Mouse (Mus musculus) hindbrain, embryonic 12.5 days (tissue): ENCODE measurements around the gene Adam15. TPM values are rescaled to one million over a fixed set of nuclear protein-coding genes. Genes with fewer than 3 reads are reported as not detected.
A peak's percentile ranks its signal among the peaks of the same experiment; 100 is the strongest.

Source experiments
- ATAC-seq: fragments of 200-750 bp; cut with Nextera tagmentation; 2 replicates; pipeline ENCODE4 v1.8.0; 2017; ENCODE audit warnings: moderate TSS enrichment; ENCODE audit not compliant: low FRiP score
- H3K27ac ChIP-seq: fragments of 300-500 bp; sonication (generic); 2 replicates; pipeline ENCODE4 v1.5.1; 2016; ENCODE audit warnings: mild to moderate bottlenecking
- H3K27me3 ChIP-seq: fragments of 300-500 bp; sonication (generic); 2 replicates; pipeline ENCODE4 v1.6.1; 2016; ENCODE audit warnings: mild to moderate bottlenecking
- H3K36me3 ChIP-seq: fragments of 300-500 bp; sonication (generic); 2 replicates; pipeline ENCODE4 v1.6.1; 2016; ENCODE audit warnings: mild to moderate bottlenecking
- H3K4me1 ChIP-seq: fragments of 300-500 bp; sonication (generic); 2 replicates; pipeline ENCODE4 v1.6.1; 2016
- H3K4me2 ChIP-seq: fragments of 300-500 bp; sonication (generic); replicated peaks from 2 replicates; pipeline ENCODE4 v1.6.1; 2016; ENCODE audit warnings: mild to moderate bottlenecking
- H3K4me3 ChIP-seq: fragments of 300-500 bp; sonication (generic); 2 replicates; pipeline ENCODE4 v1.5.1; 2016; ENCODE audit warnings: mild to moderate bottlenecking
- H3K9ac ChIP-seq: fragments of 300-500 bp; sonication (generic); 2 replicates; pipeline ENCODE4 v1.6.1; 2016; ENCODE audit warnings: mild to moderate bottlenecking, moderate library complexity
- H3K9me3 ChIP-seq: fragments of 300-500 bp; sonication (generic); replicated peaks from 2 replicates; pipeline ENCODE4 v1.6.1; 2016; ENCODE audit warnings: mild to moderate bottlenecking
- WGBS: fragments of 180-500 bp; shearing (Covaris S2); methylation state at CpG from one replicate; pipeline ENCODE4 v1.1.7; 2016; 5-methylcytosine and 5-hydroxymethylcytosine counted together
- polyA plus RNA-seq: library from polyadenylated mRNA; unstranded; fragments of >200 nt; fragmentation: Nextera tagmentation; extraction: Ambion mirVana; gene quantifications from 2 replicates; pipeline ENCODE4 v1.2.1, GENCODE M21; 2016

Gene Adam15
- polyA plus RNA-seq, 1 experiment from 2014 or later, result 40.3 TPM

GRCm38 (mm10) chr3:89361675-89362074 is 11.9 kb upstream of the Adam15 start, which contains the start of gene Dcst2:
Gene Dcst2, plus strand, starts transcription at chr3:89361975.
- H3K9me3 ChIP-seq, result no peaks in the 10 kb centered on the region
- no peak for ATAC-seq
- 0 out of 2 replicates have a peak, but pooled peaks cover 4% of the 10 kb centered on the region for H3K27me3 ChIP-seq
- 88% methylated on average over 7 of the region's 7 CpGs for WGBS
- no peak within 1 kb of the TSS for H3K4me3 ChIP-seq
- H3K36me3 ChIP-seq, result no peaks in the 10 kb centered on the region
- no peaks in the 10 kb centered on the region for H3K4me1 ChIP-seq
- no peak within 1 kb of the TSS for H3K4me2 ChIP-seq
- no peak within 1 kb of the TSS for H3K9ac ChIP-seq
- H3K27ac ChIP-seq, result no peak within 1 kb of the TSS

- Histone ChIP-seq H3K9ac (no peak overlapping the region), H3K9me3 (no peaks in the 10 kb centered on the region), H3K4me1 (no peaks in the 10 kb centered on the region), H3K27ac (no peak overlapping the region), H3K4me3 (no peak overlapping the region), H3K36me3 (no peaks in the 10 kb centered on the region), H3K4me2 (no peak overlapping the region), H3K27me3 (peaks cover 10% of the 10 kb centered on the region; the same call in 1 of the 2 replicates)
- ATAC-seq, result no peak
- 84% methylated on average over 3 of the region's 3 CpGs for WGBS
Measured at GRCm38 (mm10) chr3:89360237-89360636, 10.4 kb upstream of the Adam15 start.

GRCm38 (mm10) chr3:89359630-89360029 is 9.8 kb upstream of the Adam15 start:
- Histone ChIP-seq H3K4me1 (no peaks in the 10 kb centered on the region), H3K27ac (no peak overlapping the region), H3K9me3 (no peaks in the 10 kb centered on the region), H3K27me3 (peaks cover 10% of the 10 kb centered on the region; the same call in 1 of the 2 replicates), H3K9ac (no peak overlapping the region), H3K4me3 (no peak overlapping the region), H3K36me3 (no peaks in the 10 kb centered on the region), H3K4me2 (no peak overlapping the region)
- ATAC-seq, result no peak
- WGBS, result 64% methylated on average over 6 of the region's 6 CpGs

- Histone ChIP-seq H3K4me2 (no peak overlapping the region), H3K4me1 (no peaks in the 10 kb centered on the region), H3K36me3 (no peaks in the 10 kb centered on the region), H3K4me3 (no peak overlapping the region), H3K27ac (no peak overlapping the region), H3K9me3 (no peaks in the 10 kb centered on the region), H3K9ac (no peak overlapping the region), H3K27me3 (peaks cover 23% of the 10 kb centered on the region; the same call in 1 of the 2 replicates)
- ATAC-seq, result no peak
- 70% methylated on average over 9 of the region's 9 CpGs for WGBS
Measured at GRCm38 (mm10) chr3:89356029-89356428, 6.2 kb upstream of the Adam15 start.

- H3K4me1 ChIP-seq, result peaks cover 3% of the 10 kb centered on the region
- H3K9ac ChIP-seq, result no peak overlapping the region
- peaks cover 25% of the 10 kb centered on the region for H3K27me3 ChIP-seq
- H3K9me3 ChIP-seq, result no peaks in the 10 kb centered on the region
- no peak overlapping the region for H3K27ac ChIP-seq
- 80% methylated on average over 6 of the region's 6 CpGs for WGBS
- no peak for ATAC-seq
- H3K4me2 ChIP-seq, result no peak overlapping the region
- H3K36me3 ChIP-seq, result no peaks in the 10 kb centered on the region
- no peak overlapping the region for H3K4me3 ChIP-seq
Measured at GRCm38 (mm10) chr3:89355512-89355902, 5.7 kb upstream of the Adam15 start.

- no peak overlapping the region for H3K9ac ChIP-seq
- 21% methylated on average over 5 of the region's 5 CpGs for WGBS
- peak; percentile 31 for ATAC-seq
- no peaks in the 10 kb centered on the region for H3K36me3 ChIP-seq
- H3K4me2 ChIP-seq, result no peak overlapping the region
- peaks cover 8% of the 10 kb centered on the region for H3K4me1 ChIP-seq
- H3K27ac ChIP-seq, result no peak overlapping the region
- H3K9me3 ChIP-seq, result no peaks in the 10 kb centered on the region
- no peak overlapping the region for H3K4me3 ChIP-seq
- peaks cover 29% of the 10 kb centered on the region for H3K27me3 ChIP-seq
Measured at GRCm38 (mm10) chr3:89354816-89355511, 5.2 kb upstream of the Adam15 start.

- no peak overlapping the region for H3K27ac ChIP-seq
- H3K4me1 ChIP-seq, result peaks cover 15% of the 10 kb centered on the region
- 69% methylated on average over 5 of the region's 5 CpGs for WGBS
- H3K36me3 ChIP-seq, result 0 out of 2 replicates have a peak, but pooled peaks cover 1% of the 10 kb centered on the region
- peaks cover 42% of the 10 kb centered on the region for H3K27me3 ChIP-seq
- no peak for ATAC-seq
- no peak overlapping the region for H3K9ac ChIP-seq
- H3K4me2 ChIP-seq, result no peak overlapping the region
- no peaks in the 10 kb centered on the region for H3K9me3 ChIP-seq
- H3K4me3 ChIP-seq, result no peak overlapping the region
Measured at GRCm38 (mm10) chr3:89351271-89351670, 1.5 kb upstream of the Adam15 start.

GRCm38 (mm10) chr3:89348911-89349868 is 606 bp downstream of the Adam15 start:
- H3K9me3 ChIP-seq, result no peaks in the 10 kb centered on the region
- H3K27ac ChIP-seq, result peak overlapping the region; percentile 78
- H3K4me1 ChIP-seq, result peaks cover 15% of the 10 kb centered on the region
- H3K27me3 ChIP-seq, result peaks cover 39% of the 10 kb centered on the region
- WGBS, result under 1% methylated on average over 38 of the region's 38 CpGs
- H3K9ac ChIP-seq, result peak overlapping the region; percentile 64
- peak overlapping the region; percentile 60 for H3K4me3 ChIP-seq
- H3K36me3 ChIP-seq, result 0 out of 2 replicates have a peak, but pooled peaks cover 7% of the 10 kb centered on the region
- H3K4me2 ChIP-seq, result peak overlapping the region; percentile 94
- ATAC-seq, result peak; percentile 29; the same call in 1 of the 2 replicates

- Histone ChIP-seq H3K27me3 (peaks cover 32% of the 10 kb centered on the region), H3K9ac (no peak overlapping the region)
- ATAC-seq, result no peak
Measured at GRCm38 (mm10) chr3:89347916-89348315, 1.9 kb downstream of the Adam15 start.

GRCm38 (mm10) chr3:89346815-89347540 is 2.8 kb downstream of the Adam15 start:
- 84% methylated on average over 10 of the region's 10 CpGs for WGBS
- Histone ChIP-seq H3K27me3 (peaks cover 23% of the 10 kb centered on the region), H3K27ac (no peak overlapping the region), H3K4me3 (no peak overlapping the region), H3K36me3 (peaks cover 16% of the 10 kb centered on the region; the same call in 1 of the 2 replicates), H3K9me3 (no peaks in the 10 kb centered on the region), H3K4me1 (peaks cover 15% of the 10 kb centered on the region), H3K4me2 (no peak overlapping the region), H3K9ac (no peak overlapping the region)
- ATAC-seq, result no peak

More at GRCm38 (mm10) chr3:89347916-89348315, 1.9 kb downstream of the Adam15 start:
- WGBS, result 55% methylated on average over 1 of the region's 1 CpGs
- Histone ChIP-seq H3K4me2 (no peak overlapping the region), H3K27ac (no peak overlapping the region), H3K4me3 (no peak overlapping the region), H3K4me1 (peaks cover 15% of the 10 kb centered on the region), H3K9me3 (no peaks in the 10 kb centered on the region), H3K36me3 (peaks cover 16% of the 10 kb centered on the region; the same call in 1 of the 2 replicates)

- no peak overlapping the region for H3K27ac ChIP-seq
- H3K4me2 ChIP-seq, result no peak overlapping the region
- peaks cover 10% of the 10 kb centered on the region for H3K27me3 ChIP-seq
- 90% methylated on average over 7 of the region's 7 CpGs for WGBS
- no peak overlapping the region for H3K4me3 ChIP-seq
- H3K9ac ChIP-seq, result no peak overlapping the region
- H3K36me3 ChIP-seq, result peaks cover 16% of the 10 kb centered on the region; the same call in 1 of the 2 replicates
- H3K4me1 ChIP-seq, result peaks cover 17% of the 10 kb centered on the region
- ATAC-seq, result no peak
- H3K9me3 ChIP-seq, result no peaks in the 10 kb centered on the region
Measured at GRCm38 (mm10) chr3:89343279-89343678, 6.5 kb downstream of the Adam15 start.
